Mouse (Mus musculus): Measurements from ENCODE around the gene Col4a5. TPM values are rescaled to one million over a fixed set of nuclear protein-coding genes. Genes with fewer than 3 reads are reported as not detected.

The Col4a5 gene
- 13.1 and 15.8 TPM in 2 replicates for polyA plus RNA-seq (2012; rRNA removed)

DNA sequence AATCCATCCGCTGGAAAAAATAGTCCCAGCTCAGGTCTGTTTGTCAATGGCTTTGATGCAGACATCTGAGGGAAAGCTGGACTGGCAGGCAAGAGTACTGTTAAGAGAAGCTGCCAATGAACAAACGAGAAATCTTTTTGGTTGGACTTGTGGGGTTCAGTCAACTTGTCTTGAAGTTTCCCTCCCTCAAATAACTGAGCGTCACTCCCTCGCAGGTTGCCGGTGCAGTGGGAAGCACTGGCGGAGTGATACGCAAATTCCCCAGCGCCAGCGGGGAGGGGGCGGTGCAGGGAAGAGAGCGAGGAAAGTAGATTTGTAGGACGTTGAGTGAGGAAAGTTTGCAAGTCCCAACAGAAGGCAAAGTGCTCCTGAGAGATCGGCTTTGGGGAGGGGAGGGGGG, at the start of gene Col4a5:
Gene Col4a5 (plus strand): TSS at position 276 of the 400 bp plus-strand sequence.
- 1% methylated on average over 12 of the region's 13 CpGs for WGBS
- no peak for TF ChIP-seq POLR2A (IDR thresholded peaks at IDR 0.05; ENCODE audit: low read depth, low read length)
- no peak for TF ChIP-seq CTCF (conservative IDR thresholded peaks at IDR 0.05; ENCODE audit: insufficient read depth, insufficient read length, low read depth, low read length)
- peak; percentile 87 for DNase-seq
- Histone ChIP-seq H3K36me3 (ENCODE audit: control insufficient read depth, insufficient read depth, low read length) (no peaks in the 10 kb centered on the region), H3K4me3 (ENCODE audit: insufficient read depth, low read depth, low read length) (peak within 1 kb of the TSS; percentile 64), H3K27ac (ENCODE audit: insufficient read depth, low read depth, low read length) (peak within 1 kb of the TSS; percentile 81), H3K27me3 (replicated peaks; ENCODE audit: control insufficient read depth, insufficient read depth, low read length) (no peaks in the 10 kb centered on the region), H3K4me1 (ENCODE audit: control insufficient read depth, insufficient read depth, low read length) (0 out of 2 replicates have a peak, but pooled peaks cover 3% of the 10 kb centered on the region)

DNA sequence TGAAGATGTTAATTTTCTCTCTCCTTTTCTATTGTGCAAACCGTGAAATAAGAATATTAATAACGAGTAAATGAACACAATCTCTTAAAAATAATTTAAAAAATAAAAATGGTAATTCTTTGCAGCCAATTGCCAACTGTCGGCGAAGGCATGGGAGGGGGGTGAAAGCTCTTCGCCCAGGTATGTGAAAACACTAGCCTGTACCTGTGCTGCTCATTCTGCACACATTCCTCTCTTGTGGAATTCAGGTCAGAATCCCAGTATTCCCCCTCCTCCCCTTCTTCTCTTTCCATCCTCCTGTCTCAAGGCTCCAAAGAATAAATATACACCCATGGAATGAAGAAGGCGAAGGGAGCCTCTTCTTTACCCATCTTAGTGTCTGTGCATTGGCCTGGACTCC, 38.4 kb upstream of the Col4a5 start:
- no peaks in the 10 kb centered on the region for H3K4me1 ChIP-seq (ENCODE audit: control insufficient read depth, insufficient read depth, low read length)
- H3K36me3 ChIP-seq (ENCODE audit: control insufficient read depth, insufficient read depth, low read length) = no peaks in the 10 kb centered on the region
- no peaks in the 10 kb centered on the region for H3K27me3 ChIP-seq (replicated peaks; ENCODE audit: control insufficient read depth, insufficient read depth, low read length)
- no peak overlapping the region for H3K27ac ChIP-seq (ENCODE audit: insufficient read depth, low read depth, low read length)
- DNase-seq = no peak
- TF ChIP-seq CTCF (conservative IDR thresholded peaks at IDR 0.05; ENCODE audit: insufficient read depth, insufficient read length, low read depth, low read length) = no peak
- no peak for TF ChIP-seq POLR2A (IDR thresholded peaks at IDR 0.05; ENCODE audit: low read depth, low read length)
- 84% methylated on average over 6 of the region's 6 CpGs for WGBS
- no peak overlapping the region for H3K4me3 ChIP-seq (ENCODE audit: insufficient read depth, low read depth, low read length)

DNA sequence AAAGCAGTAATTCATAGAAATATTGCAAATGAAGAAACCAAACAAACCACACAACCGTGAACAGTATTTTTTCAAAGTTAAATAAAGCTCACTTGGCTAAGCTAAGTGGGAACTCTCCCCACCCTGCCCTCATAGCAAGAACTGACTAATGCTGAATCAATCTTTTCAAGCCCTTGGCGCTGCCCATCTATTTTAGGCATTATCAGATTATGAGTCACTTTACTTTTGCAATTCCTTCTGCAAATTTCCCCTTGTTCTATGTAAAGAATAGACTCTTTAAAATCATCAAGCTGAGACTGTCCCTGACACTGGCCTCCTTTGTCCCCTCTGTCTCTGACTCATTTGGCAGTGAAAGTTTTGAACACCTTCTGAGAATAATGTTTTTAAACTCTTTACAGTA, 35.8 kb upstream of the Col4a5 start:
- H3K4me3 ChIP-seq (ENCODE audit: insufficient read depth, low read depth, low read length) = no peak overlapping the region
- TF ChIP-seq CTCF (conservative IDR thresholded peaks at IDR 0.05; ENCODE audit: insufficient read depth, insufficient read length, low read depth, low read length) (no peak), POLR2A (IDR thresholded peaks at IDR 0.05; ENCODE audit: low read depth, low read length) (no peak)
- H3K27ac ChIP-seq (ENCODE audit: insufficient read depth, low read depth, low read length) = no peak overlapping the region
- no peaks in the 10 kb centered on the region for H3K27me3 ChIP-seq (replicated peaks; ENCODE audit: control insufficient read depth, insufficient read depth, low read length)
- DNase-seq = no peak
- WGBS = 70% methylated on average over 2 of the region's 2 CpGs
- H3K36me3 ChIP-seq (ENCODE audit: control insufficient read depth, insufficient read depth, low read length) = no peaks in the 10 kb centered on the region
- H3K4me1 ChIP-seq (ENCODE audit: control insufficient read depth, insufficient read depth, low read length) = no peaks in the 10 kb centered on the region

DNA sequence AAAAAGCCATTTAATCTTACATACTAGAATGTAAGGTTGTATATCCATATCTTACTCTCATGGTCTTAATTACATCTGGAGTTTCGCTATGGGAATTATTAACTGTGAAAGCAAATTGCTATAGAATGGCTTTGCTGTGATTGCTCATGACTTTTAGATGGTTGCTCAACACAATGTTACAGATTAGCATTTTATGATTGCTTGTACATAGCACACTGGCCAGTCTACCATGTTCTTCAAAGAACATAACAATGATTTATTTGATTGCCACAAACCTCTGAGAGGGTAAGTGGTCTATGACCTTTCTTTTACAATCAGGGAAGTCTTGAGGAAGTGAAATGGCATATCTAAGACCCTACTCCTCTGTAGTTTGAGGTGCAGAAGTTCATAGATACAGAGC, 27.2 kb upstream of the Col4a5 start:
- TF ChIP-seq POLR2A (IDR thresholded peaks at IDR 0.05; ENCODE audit: low read depth, low read length) = no peak
- no peak overlapping the region for H3K4me3 ChIP-seq (ENCODE audit: insufficient read depth, low read depth, low read length)
- no peaks in the 10 kb centered on the region for H3K4me1 ChIP-seq (ENCODE audit: control insufficient read depth, insufficient read depth, low read length)
- no peak for DNase-seq
- 85% methylated on average over 1 of the region's 1 CpGs for WGBS
- H3K27me3 ChIP-seq (replicated peaks; ENCODE audit: control insufficient read depth, insufficient read depth, low read length) = no peaks in the 10 kb centered on the region
- no peak overlapping the region for H3K27ac ChIP-seq (ENCODE audit: insufficient read depth, low read depth, low read length)
- no peaks in the 10 kb centered on the region for H3K36me3 ChIP-seq (ENCODE audit: control insufficient read depth, insufficient read depth, low read length)

DNA sequence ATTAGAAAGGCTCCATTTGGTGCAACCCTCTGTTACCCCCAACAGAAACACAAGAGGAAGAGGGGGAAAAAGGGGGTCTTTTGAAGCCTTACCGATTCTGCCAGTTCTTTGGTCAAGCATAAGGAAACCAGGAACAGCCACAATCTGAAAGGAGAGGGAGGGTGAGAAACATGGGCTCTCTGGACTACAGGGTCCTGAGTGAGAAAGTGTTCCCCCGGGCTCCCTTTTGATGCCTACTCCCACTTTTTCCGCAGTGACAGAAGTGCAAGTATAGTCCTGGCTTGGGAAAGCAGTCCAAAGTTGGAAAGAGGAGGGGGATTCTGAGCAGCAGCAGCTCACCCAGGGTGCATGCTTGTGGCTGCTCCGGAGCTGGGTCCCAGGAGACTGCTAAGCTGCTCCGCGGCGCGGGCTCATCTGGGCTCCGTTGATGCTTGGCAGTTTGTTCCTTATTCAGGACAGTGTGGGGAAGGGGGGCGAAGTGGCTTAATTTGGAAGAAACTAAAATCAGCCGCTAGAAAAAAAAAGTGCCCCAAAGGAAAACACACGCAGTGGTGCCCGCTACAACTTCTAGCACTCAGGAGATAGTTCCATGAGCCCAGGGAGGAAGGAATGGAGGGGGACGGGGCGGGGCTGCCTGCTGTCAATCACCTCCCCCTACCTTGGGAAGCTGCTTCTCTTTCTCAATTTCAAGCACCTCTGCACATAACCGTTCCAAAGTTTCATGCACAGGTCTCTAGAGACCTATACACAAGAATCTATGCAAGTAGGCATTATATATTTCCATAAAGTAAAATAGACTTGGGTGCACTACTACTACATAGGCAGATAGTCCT, 1.5 kb upstream of the Col4a5 start, which contains the start of gene Col4a6:
Gene Col4a6 (minus strand): TSS at position 607 of the 833 bp plus-strand sequence.
- TF ChIP-seq POLR2A (IDR thresholded peaks at IDR 0.05; ENCODE audit: low read depth, low read length) = no peak
- TF ChIP-seq CTCF (conservative IDR thresholded peaks at IDR 0.05; ENCODE audit: insufficient read depth, insufficient read length, low read depth, low read length) = no peak
- 0 out of 2 replicates have a peak, but pooled peaks cover 3% of the 10 kb centered on the region for H3K4me1 ChIP-seq (ENCODE audit: control insufficient read depth, insufficient read depth, low read length)
- no peak within 1 kb of the TSS for H3K27ac ChIP-seq (ENCODE audit: insufficient read depth, low read depth, low read length)
- 3% methylated on average over 16 of the region's 16 CpGs for WGBS
- H3K36me3 ChIP-seq (ENCODE audit: control insufficient read depth, insufficient read depth, low read length) = no peaks in the 10 kb centered on the region
- peak; percentile 7 for DNase-seq
- H3K27me3 ChIP-seq (replicated peaks; ENCODE audit: control insufficient read depth, insufficient read depth, low read length) = no peaks in the 10 kb centered on the region
- H3K4me3 ChIP-seq (ENCODE audit: insufficient read depth, low read depth, low read length) = peak within 1 kb of the TSS; percentile 57

DNA sequence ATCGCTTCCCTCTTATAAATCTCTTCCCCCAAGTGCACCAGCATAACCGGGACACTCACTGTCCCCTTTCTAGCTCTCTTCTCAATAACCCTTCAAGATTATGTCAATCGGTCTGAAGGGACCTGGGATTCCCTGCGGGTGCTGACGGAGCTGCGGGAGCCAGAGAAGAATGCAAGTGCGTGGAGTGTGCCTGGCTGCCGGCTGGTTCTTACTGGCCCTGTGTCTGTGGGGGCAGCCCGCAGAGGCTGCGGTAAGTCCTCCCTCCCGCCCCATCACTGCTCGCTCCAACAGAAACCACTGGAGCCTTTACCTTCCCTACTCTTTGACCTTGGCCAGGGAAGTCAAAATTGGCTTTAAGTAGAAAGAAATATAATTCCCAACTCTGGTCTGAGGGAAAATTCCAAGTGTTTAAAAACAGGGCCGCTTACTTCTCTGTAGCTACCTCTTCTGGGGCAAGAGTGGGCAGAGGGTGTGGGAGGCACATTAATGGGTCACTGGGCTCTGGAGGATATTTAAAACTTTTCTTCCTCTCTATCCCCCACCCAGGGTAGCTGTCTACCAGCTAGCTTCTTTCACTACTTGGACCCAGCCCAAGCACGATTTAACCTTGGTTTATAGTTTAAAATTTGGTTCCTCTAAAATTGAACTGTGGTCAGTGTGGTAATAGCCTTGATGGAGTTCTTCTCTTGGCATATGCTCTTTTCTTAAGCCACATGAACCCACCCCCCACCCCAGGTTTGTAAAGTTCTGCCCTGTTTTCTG, 562 bp downstream of the Col4a5 start:
- Histone ChIP-seq H3K4me1 (ENCODE audit: control insufficient read depth, insufficient read depth, low read length) (0 out of 2 replicates have a peak, but pooled peaks cover 3% of the 10 kb centered on the region), H3K27me3 (replicated peaks; ENCODE audit: control insufficient read depth, insufficient read depth, low read length) (no peaks in the 10 kb centered on the region), H3K27ac (ENCODE audit: insufficient read depth, low read depth, low read length) (peak overlapping the region; percentile 81), H3K36me3 (ENCODE audit: control insufficient read depth, insufficient read depth, low read length) (no peaks in the 10 kb centered on the region), H3K4me3 (ENCODE audit: insufficient read depth, low read depth, low read length) (peak overlapping the region; percentile 64)
- peak; percentile 23 for DNase-seq
- 1% methylated on average over 14 of the region's 14 CpGs for WGBS
- TF ChIP-seq CTCF (conservative IDR thresholded peaks at IDR 0.05; ENCODE audit: insufficient read depth, insufficient read length, low read depth, low read length) = no peak
- no peak for TF ChIP-seq POLR2A (IDR thresholded peaks at IDR 0.05; ENCODE audit: low read depth, low read length)

DNA sequence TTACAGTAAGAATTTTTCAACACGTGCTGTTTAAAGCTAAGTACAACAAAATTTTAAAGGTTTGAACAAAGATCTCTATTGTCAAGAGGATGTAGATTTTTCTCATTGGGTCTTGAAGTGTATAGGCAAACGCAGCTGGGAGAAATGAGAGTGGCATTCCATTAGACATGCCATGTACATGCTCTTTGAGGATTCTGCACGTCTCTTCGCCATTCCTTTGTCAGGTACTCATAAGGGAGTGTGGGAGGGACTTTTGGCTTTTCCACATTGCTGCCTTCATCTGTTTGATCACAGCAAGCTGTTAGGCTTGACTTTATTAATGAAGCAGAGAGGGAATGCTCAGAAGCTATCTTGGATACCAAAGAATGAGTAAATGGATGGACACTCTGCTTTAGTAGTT, 19.4 kb downstream of the Col4a5 start:
- no peak for DNase-seq
- no peaks in the 10 kb centered on the region for H3K4me1 ChIP-seq (ENCODE audit: control insufficient read depth, insufficient read depth, low read length)
- no peak overlapping the region for H3K27ac ChIP-seq (ENCODE audit: insufficient read depth, low read depth, low read length)
- no peaks in the 10 kb centered on the region for H3K27me3 ChIP-seq (replicated peaks; ENCODE audit: control insufficient read depth, insufficient read depth, low read length)
- no peak for TF ChIP-seq CTCF (conservative IDR thresholded peaks at IDR 0.05; ENCODE audit: insufficient read depth, insufficient read length, low read depth, low read length)
- no peak for TF ChIP-seq POLR2A (IDR thresholded peaks at IDR 0.05; ENCODE audit: low read depth, low read length)
- H3K36me3 ChIP-seq (ENCODE audit: control insufficient read depth, insufficient read depth, low read length) = no peaks in the 10 kb centered on the region
- 71% methylated on average over 4 of the region's 4 CpGs for WGBS
- H3K4me3 ChIP-seq (ENCODE audit: insufficient read depth, low read depth, low read length) = no peak overlapping the region

Measured in kidney, adult 2 months (tissue).